Mouse (Mus musculus) granulocyte monocyte progenitor cell, adult 5-6 weeks (primary cell): Measurements from ENCODE around the gene Ifrd2. TPM values are rescaled to one million over a fixed set of nuclear protein-coding genes. Genes with fewer than 3 reads are reported as not detected.
A peak's percentile ranks its signal among the peaks of the same experiment; 100 is the strongest.
"Not testable (repeated sequence)": the region's sequence is repeated elsewhere in the genome, so short reads cannot be mapped to it uniquely, and the experiment has no call there.

Experiments
- ATAC-seq: replicated peaks from 2 replicates; pipeline ENCODE4 v1.8.0; 2016; ENCODE audit warnings: mild to moderate bottlenecking, moderate TSS enrichment, inconsistent platforms; ENCODE audit not compliant: poor library complexity, severe bottlenecking
- total RNA-seq, 2 experiments: library from RNA; stranded (forward) in 1 of 2; stranded (reverse) in 1 of 2; fragments of 200-712, 200-1000 nt in 1 of 2; fragments of >200 nt in 1 of 2; fragmentation: Nextera tagmentation in 1 of 2; gene quantifications; 2 replicates each; pipeline ENCODE4 v1.2.3; 2014 to 2017

Ifrd2 gene
- total RNA-seq, 2 experiments from 2014 or later: 76.8 to 89.9 TPM

DNA sequence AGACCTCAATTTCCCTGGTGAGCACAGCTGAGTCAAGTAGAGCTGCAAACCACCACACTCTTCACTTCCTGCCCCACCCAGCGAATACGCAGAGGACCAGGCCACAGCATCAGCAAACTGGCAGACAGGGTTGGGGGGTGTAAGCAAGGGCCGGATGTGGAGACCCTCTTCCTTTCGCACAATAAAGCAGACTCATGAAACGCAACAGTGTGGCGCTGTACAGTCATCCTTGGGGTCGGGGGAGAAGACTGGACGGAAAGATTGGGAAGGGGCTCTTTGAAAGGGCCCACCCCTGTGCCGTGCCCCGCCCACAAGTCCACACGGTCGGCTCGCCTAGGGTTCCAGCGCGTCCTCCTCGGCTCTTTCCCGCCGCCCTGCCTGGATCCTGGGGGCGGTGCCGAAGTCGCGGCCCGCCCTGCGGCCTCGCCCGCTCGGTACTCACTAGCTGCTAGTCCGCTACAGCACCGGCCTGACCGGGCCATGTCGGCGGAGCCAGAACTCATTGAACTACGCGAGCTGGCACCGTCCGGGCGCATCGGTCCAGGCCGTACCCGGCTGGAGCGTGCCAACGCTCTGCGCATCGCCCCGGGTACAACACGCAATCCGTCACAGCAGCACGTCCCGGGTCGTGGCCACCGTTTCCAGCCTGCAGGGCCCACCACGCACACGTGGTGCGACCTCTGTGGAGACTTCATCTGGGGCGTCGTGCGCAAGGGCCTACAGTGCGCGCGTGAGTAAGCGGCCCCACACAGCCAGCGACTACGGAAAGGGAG is 36.1 kb upstream of the Ifrd2 start, which contains the start of gene Rassf1:
Rassf1 (plus strand) TSS at position 439 of the 773 bp plus-strand sequence.
- ATAC-seq: 0 out of 2 replicates have a peak, but pooled peaks have one; percentile 6

DNA sequence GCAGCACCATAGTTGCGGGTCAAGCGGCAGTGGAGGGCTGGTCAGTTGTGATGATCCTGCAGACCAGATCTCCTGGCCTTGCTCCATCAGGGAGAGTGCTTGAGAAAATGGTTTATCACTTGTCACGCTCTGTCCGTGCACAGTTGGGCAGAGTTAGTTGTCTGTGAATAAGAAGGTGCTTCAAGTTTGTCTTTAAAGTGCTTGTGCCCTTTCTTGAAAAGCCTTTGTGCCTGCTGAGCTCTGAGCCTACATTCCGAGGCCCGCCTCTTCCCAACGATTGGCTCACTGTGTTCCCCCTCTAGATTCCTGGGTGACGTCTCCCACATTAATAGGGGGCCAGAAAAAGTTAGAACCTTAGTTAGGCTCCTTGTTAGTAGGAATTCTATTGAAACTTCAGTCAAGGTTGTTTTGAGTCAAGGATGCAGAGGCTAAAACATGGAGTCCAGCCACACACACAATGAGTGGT is 35.5 kb upstream of the Ifrd2 start:
- no peak for ATAC-seq

DNA sequence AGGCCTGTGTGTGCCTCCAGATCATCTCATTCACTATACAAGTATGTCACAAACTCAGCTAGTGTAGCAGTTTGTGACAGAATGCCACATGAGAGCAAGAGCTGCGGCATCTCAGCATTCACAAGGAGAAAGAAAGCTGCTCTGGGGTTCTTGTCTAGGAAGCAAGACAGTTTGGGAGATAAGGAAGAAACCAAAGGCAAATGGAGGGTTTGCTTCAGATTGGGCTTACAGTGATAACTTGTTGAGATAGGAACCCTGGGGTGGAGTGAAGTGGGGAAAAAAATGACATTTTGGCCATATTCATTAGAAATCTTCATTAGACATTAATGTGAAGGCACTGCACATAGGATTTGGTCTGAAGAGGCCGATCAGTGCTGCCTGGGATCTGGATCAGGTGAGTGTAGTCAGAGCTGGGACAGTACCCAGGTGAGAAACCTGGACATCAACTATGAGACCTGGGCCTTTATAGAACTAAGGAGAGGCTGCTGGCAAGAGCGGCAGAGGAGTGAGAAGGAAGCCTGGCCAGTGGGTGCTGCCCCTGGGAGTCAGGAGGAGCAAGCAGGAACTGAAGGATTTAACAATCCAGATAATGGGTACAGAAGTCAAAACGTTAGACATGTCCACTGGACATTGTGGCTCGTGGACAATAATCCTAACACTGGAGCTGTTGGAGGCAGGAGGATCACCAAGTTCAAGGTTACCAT is 34.6 kb upstream of the Ifrd2 start:
- no peak for ATAC-seq

DNA sequence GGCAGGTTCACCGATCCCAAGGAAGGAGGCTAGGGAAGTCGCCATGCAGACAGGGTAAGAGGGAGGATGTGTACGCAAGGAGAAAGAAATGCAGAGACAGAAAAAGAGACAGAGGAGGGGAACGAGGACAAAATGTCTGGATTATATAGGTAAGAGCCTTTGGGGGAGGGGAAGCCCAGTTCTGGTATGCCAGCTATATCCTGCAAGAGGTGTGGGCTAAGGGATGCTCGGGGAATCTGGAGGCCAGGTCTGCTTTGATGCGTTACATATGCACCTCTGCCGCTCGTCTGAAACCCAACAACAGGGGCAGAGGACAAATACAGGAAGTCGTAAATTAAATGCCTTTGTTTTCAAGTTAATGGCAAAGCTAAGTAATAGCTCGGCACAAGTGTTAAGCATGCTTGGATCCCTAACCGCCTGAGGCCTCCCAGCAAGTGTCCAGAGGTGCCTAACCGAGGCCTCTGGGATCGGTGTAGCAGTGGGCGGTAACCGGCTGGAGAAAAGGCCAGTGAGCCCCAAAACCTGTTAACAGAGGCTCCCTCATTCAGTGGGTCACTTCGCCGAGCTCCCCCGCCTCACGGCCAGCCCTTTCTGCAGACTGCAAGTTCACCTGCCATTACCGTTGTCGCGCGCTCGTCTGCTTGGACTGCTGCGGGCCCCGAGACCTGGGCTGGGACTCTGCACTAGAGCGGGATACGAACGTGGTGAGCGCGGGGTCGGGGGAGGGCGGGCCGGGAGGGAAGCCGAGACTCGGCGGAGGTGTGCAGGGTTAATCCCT is 33.7 kb upstream of the Ifrd2 start:
- ATAC-seq: no peak

DNA sequence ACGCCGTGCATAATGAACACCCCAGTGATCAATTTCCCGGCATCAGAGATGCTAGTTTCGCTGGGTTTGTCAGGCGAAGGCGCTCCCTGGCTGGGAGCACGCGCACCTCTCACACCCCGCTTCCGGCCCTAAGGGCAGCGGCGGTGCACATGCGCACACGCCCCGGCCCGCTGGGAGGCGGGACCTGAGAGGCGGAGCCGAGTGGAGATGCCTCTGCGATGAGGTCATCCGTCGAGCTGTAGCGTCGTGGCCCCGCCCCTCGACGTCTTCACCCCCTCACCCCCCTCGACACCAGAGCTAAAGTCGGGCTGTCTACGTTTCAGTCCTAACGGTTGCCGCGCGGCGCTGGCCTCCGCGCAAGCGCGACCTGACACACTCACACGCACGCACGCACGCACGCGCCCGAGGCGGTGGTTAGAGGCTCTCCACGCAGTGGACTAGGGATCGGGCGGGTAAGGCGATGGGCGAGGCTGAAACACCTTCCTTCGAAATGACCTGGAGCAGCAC is 33.1 kb upstream of the Ifrd2 start:
- ATAC-seq: peak; percentile 79

DNA sequence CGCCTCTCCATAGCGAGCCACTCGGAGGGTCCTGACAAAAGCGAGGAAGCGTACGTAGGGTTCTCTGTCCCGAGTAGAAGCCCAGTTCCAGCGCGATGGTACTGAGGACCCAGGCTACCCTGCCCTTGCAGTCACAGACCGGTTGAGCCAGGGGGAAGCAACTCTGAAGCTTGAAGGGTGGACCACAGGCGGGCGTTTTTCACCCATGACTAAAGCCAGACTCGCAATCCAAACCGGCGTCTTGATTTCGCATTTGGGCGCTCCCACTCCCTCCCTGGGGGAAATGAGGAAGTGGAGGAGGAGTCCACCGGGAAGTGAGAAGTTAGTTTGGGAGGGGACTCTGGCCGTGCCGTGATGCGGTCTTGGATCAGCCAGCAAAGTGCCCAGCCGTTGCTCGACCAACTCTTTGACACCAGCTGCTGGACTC is 32.4 kb upstream of the Ifrd2 start:
- ATAC-seq: peak; percentile 41

DNA sequence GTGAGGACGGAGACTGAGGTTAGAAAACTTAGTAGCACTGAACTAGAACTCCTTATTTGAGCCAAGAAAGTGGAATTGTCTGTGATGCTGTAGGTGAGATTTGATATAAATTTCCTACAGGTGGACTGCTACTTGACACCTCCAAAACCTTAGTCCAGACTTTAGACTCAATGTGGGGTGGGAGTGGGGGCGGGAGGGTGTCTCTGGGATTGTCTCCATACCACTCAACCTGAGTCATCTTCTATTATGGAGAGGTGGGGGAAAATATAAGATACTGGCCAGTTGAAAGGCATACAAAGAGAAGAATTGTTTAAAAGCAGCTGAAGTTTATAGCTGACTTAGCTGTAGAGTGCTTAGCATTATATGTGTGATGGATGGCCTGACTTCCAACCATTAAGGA is 31.7 kb upstream of the Ifrd2 start:
- no peak for ATAC-seq

DNA sequence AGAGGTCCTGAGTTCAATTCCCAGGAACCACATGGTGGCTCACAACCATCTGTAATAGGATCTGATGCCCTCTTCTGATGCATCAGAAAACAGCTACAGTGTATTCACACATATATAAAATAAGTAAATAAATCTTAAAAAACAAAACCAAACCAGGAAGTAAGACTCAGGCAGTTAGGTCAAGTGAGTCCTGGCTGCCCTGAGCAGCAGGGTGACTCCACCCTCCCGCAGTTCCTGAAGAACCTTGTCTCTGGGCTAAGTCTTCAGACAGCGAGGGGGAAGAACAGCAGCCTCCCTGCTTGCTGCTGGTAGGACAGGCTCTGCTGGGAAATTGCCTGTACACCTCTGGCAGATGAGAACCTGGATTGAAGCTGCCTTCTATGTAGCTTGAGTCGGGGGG is 31.1 kb upstream of the Ifrd2 start:
- ATAC-seq: no peak

DNA sequence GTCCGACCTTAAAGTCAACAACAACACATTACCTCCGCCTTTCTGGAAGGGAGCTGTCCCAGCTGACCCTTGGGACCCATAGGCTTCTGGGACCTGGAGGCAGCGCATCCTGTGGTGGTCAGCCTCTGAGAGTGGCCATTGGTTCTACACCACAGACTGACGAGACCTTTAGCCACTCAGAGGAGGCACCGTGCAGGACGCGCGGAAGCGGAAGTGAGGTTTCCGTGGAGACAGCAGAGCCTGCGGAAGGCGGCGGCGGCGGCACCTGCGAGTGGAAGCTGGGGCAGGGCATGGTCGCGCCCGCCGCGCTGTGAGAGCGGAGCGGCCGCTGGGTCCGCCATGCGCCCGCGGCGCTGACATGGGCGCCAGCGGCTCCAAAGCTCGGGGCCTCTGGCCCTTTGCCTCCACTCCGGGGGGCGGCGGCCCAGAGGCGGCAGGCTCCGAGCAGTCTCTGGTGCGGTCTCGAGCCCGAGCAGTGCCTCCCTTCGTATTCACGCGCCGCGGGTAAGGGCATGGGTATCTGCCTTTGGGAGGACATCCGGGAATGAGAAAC is 24.3 kb upstream of the Ifrd2 start, which contains the start of gene Tusc2:
Tusc2 (plus strand) TSS at position 227 of the 553 bp plus-strand sequence.
- ATAC-seq: peak; percentile 94

DNA sequence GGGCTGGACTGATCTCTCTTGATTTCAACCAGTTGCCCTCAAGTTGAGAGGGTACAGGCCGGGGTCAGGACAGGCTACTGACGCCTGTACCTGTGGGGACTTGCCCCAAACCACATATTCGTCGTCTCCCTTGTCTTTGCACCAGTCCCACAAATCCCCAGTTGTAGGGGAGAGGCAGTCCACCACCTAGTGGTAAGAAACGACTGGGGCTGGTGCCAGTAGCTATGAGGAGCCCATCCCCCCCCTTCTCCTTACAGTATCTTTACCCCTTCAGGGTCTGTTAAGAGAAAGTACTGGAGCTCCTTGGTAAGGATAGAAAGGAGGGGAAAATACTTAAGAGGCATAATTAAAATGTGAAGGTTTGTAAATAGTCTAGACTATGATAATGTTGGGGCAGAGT is 21.9 kb upstream of the Ifrd2 start:
- not testable (repeated sequence) for ATAC-seq

DNA sequence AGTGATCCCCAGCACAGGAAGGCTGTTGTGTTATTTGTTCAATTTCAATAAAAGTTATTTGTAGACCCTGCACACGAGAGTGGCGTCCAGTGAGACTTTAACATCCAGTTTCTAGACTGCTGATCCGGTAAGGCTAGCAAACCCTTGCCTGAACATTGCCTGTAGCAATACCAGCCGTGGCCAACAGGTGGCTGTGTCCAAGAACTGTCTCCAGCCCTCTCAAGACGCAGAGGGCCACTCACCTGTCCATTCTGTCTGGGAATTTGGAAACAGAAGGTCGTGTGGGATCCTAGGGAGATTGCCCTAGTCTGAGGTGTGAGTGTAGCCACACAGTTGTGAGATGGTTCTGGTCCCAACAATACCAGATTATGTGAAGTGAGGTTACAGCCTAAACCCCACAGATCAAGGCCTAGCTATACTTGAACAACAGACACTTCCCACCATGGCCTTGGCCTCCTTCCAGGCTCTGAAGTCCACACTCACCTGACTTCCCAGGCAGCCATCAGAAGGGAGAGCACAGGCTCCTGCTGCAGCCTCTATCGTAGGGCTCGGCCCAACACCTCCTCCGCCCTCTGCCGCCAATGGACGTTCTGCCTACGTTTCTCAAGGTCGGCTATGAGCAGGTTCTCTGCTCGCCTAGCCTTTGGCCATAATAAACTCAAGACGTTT is 21.3 kb upstream of the Ifrd2 start:
- ATAC-seq: 0 out of 2 replicates have a peak, but pooled peaks have one; percentile 17

DNA sequence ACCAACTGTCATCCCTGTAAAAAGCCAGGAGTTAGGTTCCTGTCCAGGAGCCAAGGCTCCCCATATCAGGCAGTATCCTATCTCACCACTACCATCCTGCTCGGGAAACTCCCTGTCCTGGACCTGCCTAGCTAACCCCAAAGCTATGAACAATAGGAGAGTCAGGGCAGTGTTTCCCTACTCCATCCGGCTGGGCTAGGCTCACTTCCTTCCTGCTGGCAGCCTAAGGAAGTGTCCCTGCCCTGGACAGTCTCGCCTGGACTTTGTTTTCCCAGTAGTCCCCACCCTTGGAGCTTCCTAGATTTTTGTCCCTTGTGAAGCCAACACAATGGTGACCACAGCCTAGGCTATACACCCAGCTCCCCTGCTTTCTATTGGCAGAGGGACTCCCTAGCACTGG is 20.6 kb upstream of the Ifrd2 start:
- no peak for ATAC-seq

DNA sequence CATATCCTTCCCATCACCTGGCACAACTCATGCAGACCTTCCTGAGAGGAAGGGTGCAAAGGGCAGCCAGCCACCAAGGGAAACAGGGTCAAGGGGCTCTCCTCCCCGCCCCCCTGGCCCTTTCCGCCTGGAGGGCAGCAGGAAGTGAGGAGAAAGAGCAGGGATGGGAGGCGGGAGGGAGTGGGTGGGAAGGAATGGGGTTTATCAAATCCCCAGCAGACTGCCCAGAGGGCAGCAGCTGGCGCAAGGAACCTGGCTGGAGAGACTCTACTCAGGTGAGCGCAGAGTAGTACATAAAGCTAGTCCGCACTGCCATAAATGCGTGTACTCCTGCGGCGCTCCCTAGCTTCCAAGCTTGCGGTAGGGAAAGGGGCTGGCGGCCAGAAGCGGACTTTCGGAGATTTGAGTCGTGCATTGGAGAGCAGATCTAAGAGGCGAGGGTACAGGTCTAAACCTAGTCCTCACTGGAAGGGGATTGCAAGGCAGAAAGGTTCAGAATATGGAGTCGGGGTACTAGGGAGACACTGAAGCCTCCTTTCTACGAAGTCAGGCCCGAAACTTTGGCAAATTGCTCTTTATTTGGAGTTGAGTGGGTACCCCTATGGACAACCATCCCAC is 19.6 kb upstream of the Ifrd2 start, which contains the start of gene Hyal2:
Hyal2 (plus strand) TSS at position 244 of the 618 bp plus-strand sequence.
- ATAC-seq: no peak

DNA sequence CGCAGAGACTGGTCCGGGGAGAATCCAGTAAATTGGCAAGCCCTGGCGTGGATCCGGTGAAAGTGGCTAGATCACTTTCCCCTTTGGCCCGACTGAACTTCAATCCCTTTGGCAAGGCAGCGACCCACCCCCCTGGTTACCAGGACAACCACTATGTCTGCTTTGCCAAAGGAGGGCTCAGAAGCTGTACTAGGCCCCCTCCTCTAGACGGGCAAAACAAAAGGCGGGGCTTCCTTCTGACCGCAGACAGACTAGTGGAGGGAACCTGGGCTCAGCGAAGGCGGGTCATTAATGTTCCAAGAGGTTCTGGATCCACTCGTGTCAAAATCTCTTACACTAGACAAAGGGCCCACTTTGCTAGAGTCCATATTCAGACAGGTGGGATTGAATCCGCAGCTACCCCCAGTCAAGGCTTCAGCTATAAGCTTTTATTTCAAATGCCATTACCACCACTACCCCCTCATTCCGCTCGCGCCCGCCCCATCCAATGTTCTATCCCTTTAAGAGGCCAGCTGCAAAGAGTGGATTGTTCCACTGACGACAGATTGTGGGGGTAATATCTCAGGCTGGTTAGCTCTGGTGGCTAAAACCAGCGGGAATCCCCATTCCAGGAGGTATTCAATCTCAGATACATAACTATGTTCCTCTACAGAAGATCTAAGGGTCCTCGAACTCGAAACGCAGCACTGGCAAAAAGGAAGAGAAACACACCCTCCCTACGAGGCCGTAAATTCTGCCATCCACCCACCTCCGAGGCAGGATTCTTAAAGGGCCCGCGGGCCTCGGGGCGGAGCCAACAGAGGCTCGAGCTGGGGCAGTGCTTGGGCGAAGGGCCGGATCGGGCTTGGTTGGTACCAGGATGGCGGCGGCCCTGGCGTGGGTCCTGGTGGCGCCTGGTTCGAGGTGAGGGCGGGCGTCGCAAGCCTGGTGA is 18.8 kb upstream of the Ifrd2 start:
- ATAC-seq: peak; percentile 55

DNA sequence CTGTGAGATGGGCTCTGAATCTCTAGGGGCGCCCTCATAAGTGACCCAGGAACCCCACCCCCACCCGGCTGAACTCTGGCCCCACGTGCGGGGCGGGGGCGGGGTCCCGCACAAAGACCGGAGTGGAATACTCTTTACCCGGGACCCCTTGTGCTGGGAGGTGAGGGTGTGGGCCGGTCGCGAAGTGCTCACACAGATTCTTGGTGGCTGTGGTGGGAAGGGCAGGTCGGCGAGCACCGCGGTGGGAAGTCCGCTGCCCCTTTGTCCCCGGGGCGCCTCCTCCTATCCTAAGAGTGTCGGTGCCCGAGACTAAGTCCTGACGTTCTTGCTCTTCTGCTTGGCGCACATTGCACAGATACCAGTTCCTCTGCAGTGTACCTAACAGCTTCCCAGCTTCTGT is 18.2 kb upstream of the Ifrd2 start:
- ATAC-seq: peak; percentile 34

DNA sequence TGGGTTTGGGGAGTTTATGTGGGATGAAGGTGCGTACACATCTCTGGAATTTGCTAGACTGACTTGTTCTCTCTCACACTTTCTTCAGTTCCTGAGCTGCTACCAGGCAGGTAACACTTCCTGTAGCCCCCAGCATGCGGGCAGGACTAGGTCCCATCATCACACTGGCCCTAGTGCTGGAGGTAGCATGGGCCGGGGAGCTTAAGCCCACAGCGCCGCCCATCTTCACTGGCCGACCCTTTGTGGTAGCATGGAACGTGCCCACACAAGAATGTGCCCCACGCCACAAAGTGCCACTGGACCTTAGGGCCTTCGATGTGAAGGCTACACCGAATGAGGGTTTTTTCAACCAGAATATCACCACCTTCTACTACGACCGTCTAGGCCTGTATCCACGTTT is 17.4 kb upstream of the Ifrd2 start:
- no peak for ATAC-seq

DNA sequence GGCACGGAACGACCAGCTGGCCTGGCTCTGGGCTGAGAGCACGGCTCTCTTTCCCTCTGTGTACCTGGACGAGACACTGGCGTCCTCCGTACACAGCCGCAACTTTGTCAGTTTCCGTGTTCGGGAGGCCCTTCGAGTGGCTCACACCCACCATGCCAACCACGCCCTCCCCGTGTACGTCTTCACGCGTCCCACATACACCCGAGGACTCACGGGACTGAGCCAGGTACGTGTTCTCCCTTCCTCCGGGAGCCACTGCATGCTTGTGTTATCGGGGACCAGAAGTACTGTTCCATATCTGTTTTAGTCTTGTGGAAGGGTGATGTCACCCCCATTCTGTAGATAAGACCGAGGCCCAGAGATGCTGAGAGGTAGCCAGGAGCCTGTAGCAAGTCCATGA is 16.6 kb upstream of the Ifrd2 start:
- no peak for ATAC-seq
